Mouse (Mus musculus) lung, adult 2 months (tissue): ENCODE results near the gene Lime1.

Experiments
- CTCF ChIP-seq: fragments of 200-500 bp; IDR thresholded peaks from 2 replicates; pipeline ENCODE4 v1.5.1; 2011; ENCODE audit warnings: mild to moderate bottlenecking, low read length, control low read depth; ENCODE audit not compliant: insufficient read depth
- POLR2A ChIP-seq: fragments of 200-500 bp; IDR thresholded peaks from 2 replicates; pipeline ENCODE4 v1.6.1; 2011; ENCODE audit warnings: low read depth, mild to moderate bottlenecking, control low read depth, low read length, borderline replicate concordance; ENCODE audit errors: extremely low read depth

DNA sequence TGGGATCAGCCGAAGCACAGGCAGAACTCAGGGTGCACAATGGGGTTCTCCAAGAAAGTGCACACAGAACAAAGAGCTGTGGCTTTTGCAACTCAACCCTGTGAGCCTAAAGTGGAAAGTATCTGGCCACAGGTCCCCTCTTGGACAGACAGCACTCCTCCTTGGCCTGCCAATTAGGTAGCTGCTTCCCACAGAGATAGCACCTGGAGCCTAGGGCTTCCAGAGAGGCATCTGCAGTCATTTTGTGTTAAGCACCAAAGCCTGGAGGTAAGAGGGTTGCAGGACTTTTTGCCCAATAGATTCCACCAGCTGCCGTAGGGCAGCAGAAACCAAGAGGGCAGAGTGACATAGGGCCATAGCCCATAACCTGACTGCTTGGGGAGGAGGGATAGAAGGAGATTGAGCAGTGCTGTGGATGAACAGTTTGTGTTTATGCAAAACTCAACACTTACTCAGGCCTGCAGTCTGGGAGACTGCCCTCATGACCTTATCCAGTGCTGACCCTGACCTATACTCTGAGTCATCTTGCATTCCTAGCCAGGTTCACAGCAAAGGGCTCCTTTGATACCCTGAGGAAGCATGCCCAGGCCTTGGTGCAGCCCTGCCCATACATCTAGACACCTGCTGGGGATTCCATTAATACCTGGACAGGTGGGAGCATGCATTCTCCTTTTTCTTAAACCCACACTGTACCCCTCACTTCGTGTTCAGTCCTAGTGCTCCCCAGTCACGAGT is 10.4 kb downstream of the Lime1 start:
- TF ChIP-seq CTCF (no peak), POLR2A (no peak)
